Mouse (Mus musculus): Measurements from ENCODE around the gene Fndc4. TPM values are rescaled to one million over a fixed set of nuclear protein-coding genes. Genes with fewer than 3 reads are reported as not detected.

Fndc4 gene
- total RNA-seq, 2 experiments from 2014 or later: 1.6 to 3.7 TPM

- intact Hi-C loops (cut with DNase I): no loop called here
- DNase-seq: no peak
Measured at GRCm38 (mm10) chr5:31267686-31268085, 28.2 kb downstream of the Fndc4 start.

- intact Hi-C loops (cut with DNase I): no loop called here
- DNase-seq: peak in 1 of 2 experiments; percentile 28
Measured at GRCm38 (mm10) chr5:31266101-31266500, 29.8 kb downstream of the Fndc4 start.

- intact Hi-C loops (cut with DNase I): no loop called here
- no peak for DNase-seq
Measured at GRCm38 (mm10) chr5:31257616-31258015, 38.3 kb downstream of the Fndc4 start.

GRCm38 (mm10) chr5:31255971-31256370 is 39.9 kb downstream of the Fndc4 start:
- DNase-seq: no peak
- intact Hi-C loops (cut with DNase I): no loop called here

- DNase-seq: no peak
- intact Hi-C loops (cut with DNase I): no loop called here
Measured at GRCm38 (mm10) chr5:31255381-31255780, 40.5 kb downstream of the Fndc4 start.

GRCm38 (mm10) chr5:31254901-31255300 is 41.0 kb downstream of the Fndc4 start:
- intact Hi-C loops (cut with DNase I): no loop called here

GRCm38 (mm10) chr5:31254452-31254851 is 41.4 kb downstream of the Fndc4 start:
- intact Hi-C loops (cut with DNase I): no loop called here
- DNase-seq: peak; percentile 38 to 53

More at GRCm38 (mm10) chr5:31254901-31255300, 41.0 kb downstream of the Fndc4 start:
- DNase-seq: no peak

GRCm38 (mm10) chr5:31253806-31254205 is 42.1 kb downstream of the Fndc4 start:
- intact Hi-C loops (cut with DNase I): no loop called here
- DNase-seq: no peak

- DNase-seq: no peak
- intact Hi-C loops (cut with DNase I): no loop called here
Measured at GRCm38 (mm10) chr5:31252795-31253545, 42.9 kb downstream of the Fndc4 start.

- intact Hi-C loops (cut with DNase I): no loop called here
- DNase-seq: no peak
Measured at GRCm38 (mm10) chr5:31252151-31252550, 43.7 kb downstream of the Fndc4 start.

- intact Hi-C loops (cut with DNase I): no loop called here
- DNase-seq: no peak
Measured at GRCm38 (mm10) chr5:31251541-31252101, 44.3 kb downstream of the Fndc4 start, which contains the start of gene Krtcap3. Gene Krtcap3, plus strand, starts transcription at chr5:31251691.

- DNase-seq: no peak
- intact Hi-C loops (cut with DNase I): no loop called here
Measured at GRCm38 (mm10) chr5:31250716-31251115, 45.2 kb downstream of the Fndc4 start.

Other genes with a start within 250 kb of the Fndc4 start
- 10 to 100 TPM; 50.5 to 57.3 TPM for gene Atraid, start 247.8 kb downstream of the Fndc4 start, total RNA-seq (2021)
- gene Slc5a6, start 247.2 kb downstream of the Fndc4 start, total RNA-seq (2021): 10 to 100 TPM; 11.0 to 12.1 TPM
- 10 to 100 TPM; 14.5 to 15.6 TPM for gene Cad, start 241.3 kb downstream of the Fndc4 start, total RNA-seq (2021)
- not detected for gene Dnajc5g, start 189.8 kb downstream of the Fndc4 start, total RNA-seq (2021)
- gene Slc30a3, start 187.8 kb downstream of the Fndc4 start, total RNA-seq (2021): not detected
- 100 to 1,000 TPM; 249 to 297 TPM for gene Trim54, start 179.4 kb downstream of the Fndc4 start, total RNA-seq (2021)
- gene Ucn, start 157.3 kb downstream of the Fndc4 start, total RNA-seq (2021): not detected
- 10 to 100 TPM; 50.7 to 52.0 TPM for gene Mpv17, start 141.8 kb downstream of the Fndc4 start, total RNA-seq (2021)
- gene Gm29609, start 116.2 kb downstream of the Fndc4 start, total RNA-seq (2021): 1 to 10 TPM in 1 of 2 experiments, under 1 TPM in 1; 0.68 to 1.6 TPM
- 10 to 100 TPM; 31.0 to 31.4 TPM for gene Gtf3c2, start 115.9 kb downstream of the Fndc4 start, total RNA-seq (2021)
- 10 to 100 TPM; 61.8 to 64.6 TPM for gene Snx17, start 102.9 kb downstream of the Fndc4 start, total RNA-seq (2021)
- gene Eif2b4, start 102.7 kb downstream of the Fndc4 start, total RNA-seq (2021): 10 to 100 TPM; 49.7 to 55.9 TPM
- 10 to 100 TPM in 1 of 2 experiments, 1 to 10 TPM in 1; 7.9 to 10.3 TPM for gene Zfp513, start 93.8 kb downstream of the Fndc4 start, total RNA-seq (2021)
- 10 to 100 TPM; 50.3 to 58.7 TPM for gene Ppm1g, start 75.4 kb downstream of the Fndc4 start, total RNA-seq (2021)
- 10 to 100 TPM; 85.4 to 88.1 TPM for gene Nrbp1, start 55.2 kb downstream of the Fndc4 start, total RNA-seq (2021)
- gene Gm9970, start 54.8 kb downstream of the Fndc4 start, total RNA-seq (2021): not detected
- gene Krtcap3, start 44.4 kb downstream of the Fndc4 start, total RNA-seq (2021): 1 to 10 TPM; 1.7 to 2.7 TPM
- gene Ift172, start 5.0 kb downstream of the Fndc4 start, total RNA-seq (2021): 10 to 100 TPM; 36.8 to 43.6 TPM
- not detected for gene Gckr, start 1.4 kb upstream of the Fndc4 start, total RNA-seq (2021)
- 10 to 100 TPM; 23.0 to 24.0 TPM for gene Zfp512, start 156.4 kb upstream of the Fndc4 start, total RNA-seq (2021)
- gene 4930548H24Rik, start 189.7 kb upstream of the Fndc4 start, total RNA-seq (2021): under 1 TPM in 1 of 2 experiments, not detected in 1; 0.14 TPM
- 10 to 100 TPM; 24.7 to 26.0 TPM for gene Gpn1, start 198.7 kb upstream of the Fndc4 start, total RNA-seq (2021)
- 10 to 100 TPM; 19.8 to 22.8 TPM for gene Slc4a1ap, start 230.9 kb upstream of the Fndc4 start, total RNA-seq (2021)
- 10 to 100 TPM; 13.5 to 13.6 TPM for gene Supt7l, start 231.7 kb upstream of the Fndc4 start, total RNA-seq (2021)

Measured in heart, postnatal 36 days (tissue).